Mouse (Mus musculus): ENCODE measurements around the gene Pef1. TPM values are rescaled to one million over a fixed set of nuclear protein-coding genes. Genes with fewer than 3 reads are reported as not detected.

Pef1 gene
- polyA plus RNA-seq, 1 experiment, result 41.4 TPM

- TF ChIP-seq POLR2A (IDR thresholded peaks at IDR 0.05; ENCODE audit: borderline replicate concordance, low read depth, low read length), result no peak
- no peak for TF ChIP-seq CTCF (IDR thresholded peaks at IDR 0.05; ENCODE audit: low read depth, low read length)
- no peak overlapping the region for H3K4me3 ChIP-seq (ENCODE audit: insufficient read depth, low read length)
- no peak overlapping the region for H3K27ac ChIP-seq (ENCODE audit: insufficient read depth, low read depth, low read length)
- H3K4me1 ChIP-seq (ENCODE audit: control insufficient read depth, insufficient read depth, low read length), result no peaks in the 10 kb centered on the region
Measured at GRCm38 (mm10) chr4:130085246-130085820, 17.0 kb upstream of the Pef1 start.

GRCm38 (mm10) chr4:130087293-130087692 lies 15.1 kb upstream of the Pef1 start:
- TF ChIP-seq POLR2A (IDR thresholded peaks at IDR 0.05; ENCODE audit: borderline replicate concordance, low read depth, low read length), result no peak
- peak; percentile 77 for TF ChIP-seq CTCF (IDR thresholded peaks at IDR 0.05; ENCODE audit: low read depth, low read length)
- no peak overlapping the region for H3K4me3 ChIP-seq (ENCODE audit: insufficient read depth, low read length)
- H3K27ac ChIP-seq (ENCODE audit: insufficient read depth, low read depth, low read length), result no peak overlapping the region
- H3K4me1 ChIP-seq (ENCODE audit: control insufficient read depth, insufficient read depth, low read length), result no peaks in the 10 kb centered on the region

GRCm38 (mm10) chr4:130095137-130095536 lies 7.2 kb upstream of the Pef1 start:
- no peaks in the 10 kb centered on the region for H3K4me1 ChIP-seq (ENCODE audit: control insufficient read depth, insufficient read depth, low read length)
- no peak overlapping the region for H3K4me3 ChIP-seq (ENCODE audit: insufficient read depth, low read length)
- H3K27ac ChIP-seq (ENCODE audit: insufficient read depth, low read depth, low read length), result no peak overlapping the region
- TF ChIP-seq POLR2A (IDR thresholded peaks at IDR 0.05; ENCODE audit: borderline replicate concordance, low read depth, low read length), result no peak
- TF ChIP-seq CTCF (IDR thresholded peaks at IDR 0.05; ENCODE audit: low read depth, low read length), result no peak

GRCm38 (mm10) chr4:130101183-130101582 lies 1.2 kb upstream of the Pef1 start:
- no peak for TF ChIP-seq CTCF (IDR thresholded peaks at IDR 0.05; ENCODE audit: low read depth, low read length)
- TF ChIP-seq POLR2A (IDR thresholded peaks at IDR 0.05; ENCODE audit: borderline replicate concordance, low read depth, low read length), result no peak
- H3K27ac ChIP-seq (ENCODE audit: insufficient read depth, low read depth, low read length), result no peak overlapping the region
- no peak overlapping the region for H3K4me3 ChIP-seq (ENCODE audit: insufficient read depth, low read length)
- H3K4me1 ChIP-seq (ENCODE audit: control insufficient read depth, insufficient read depth, low read length), result peaks cover 7% of the 10 kb centered on the region; the same call in 1 of the 2 replicates

GRCm38 (mm10) chr4:130103632-130104031 lies 1.3 kb downstream of the Pef1 start:
- H3K27ac ChIP-seq (ENCODE audit: insufficient read depth, low read depth, low read length), result no peak overlapping the region
- peaks cover 10% of the 10 kb centered on the region for H3K4me1 ChIP-seq (ENCODE audit: control insufficient read depth, insufficient read depth, low read length)
- H3K4me3 ChIP-seq (ENCODE audit: insufficient read depth, low read length), result no peak overlapping the region
- TF ChIP-seq POLR2A (IDR thresholded peaks at IDR 0.05; ENCODE audit: borderline replicate concordance, low read depth, low read length), result no peak
- 0 out of 2 replicates have a peak, but pooled peaks have one; percentile 15 for TF ChIP-seq CTCF (IDR thresholded peaks at IDR 0.05; ENCODE audit: low read depth, low read length)

- Histone ChIP-seq H3K4me3 (ENCODE audit: insufficient read depth, low read length) (no peak overlapping the region), H3K4me1 (ENCODE audit: control insufficient read depth, insufficient read depth, low read length) (peaks cover 18% of the 10 kb centered on the region), H3K27ac (ENCODE audit: insufficient read depth, low read depth, low read length) (no peak overlapping the region)
- no peak for TF ChIP-seq CTCF (IDR thresholded peaks at IDR 0.05; ENCODE audit: low read depth, low read length)
- no peak for TF ChIP-seq POLR2A (IDR thresholded peaks at IDR 0.05; ENCODE audit: borderline replicate concordance, low read depth, low read length)
Measured at GRCm38 (mm10) chr4:130104584-130104983, 2.2 kb downstream of the Pef1 start.

GRCm38 (mm10) chr4:130107065-130107443 lies 4.7 kb downstream of the Pef1 start:
- Histone ChIP-seq H3K4me3 (ENCODE audit: insufficient read depth, low read length) (peak overlapping the region; percentile 80), H3K27ac (ENCODE audit: insufficient read depth, low read depth, low read length) (peak overlapping the region; percentile 33), H3K4me1 (ENCODE audit: control insufficient read depth, insufficient read depth, low read length) (peaks cover 33% of the 10 kb centered on the region)
- TF ChIP-seq POLR2A (IDR thresholded peaks at IDR 0.05; ENCODE audit: borderline replicate concordance, low read depth, low read length) (no peak), CTCF (IDR thresholded peaks at IDR 0.05; ENCODE audit: low read depth, low read length) (no peak)

GRCm38 (mm10) chr4:130107444-130108131 lies 5.2 kb downstream of the Pef1 start:
- H3K4me3 ChIP-seq (ENCODE audit: insufficient read depth, low read length), result peak overlapping the region; percentile 80
- H3K27ac ChIP-seq (ENCODE audit: insufficient read depth, low read depth, low read length), result peak overlapping the region; percentile 33
- TF ChIP-seq POLR2A (IDR thresholded peaks at IDR 0.05; ENCODE audit: borderline replicate concordance, low read depth, low read length), result no peak; the same call in 1 of the 2 replicates
- TF ChIP-seq CTCF (IDR thresholded peaks at IDR 0.05; ENCODE audit: low read depth, low read length), result no peak
- H3K4me1 ChIP-seq (ENCODE audit: control insufficient read depth, insufficient read depth, low read length), result peaks cover 33% of the 10 kb centered on the region

- Histone ChIP-seq H3K4me3 (ENCODE audit: insufficient read depth, low read length) (peak overlapping the region; percentile 14; the same call in 1 of the 2 replicates), H3K27ac (ENCODE audit: insufficient read depth, low read depth, low read length) (no peak overlapping the region)
- TF ChIP-seq CTCF (IDR thresholded peaks at IDR 0.05; ENCODE audit: low read depth, low read length), result no peak
- no peak for TF ChIP-seq POLR2A (IDR thresholded peaks at IDR 0.05; ENCODE audit: borderline replicate concordance, low read depth, low read length)
Measured at GRCm38 (mm10) chr4:130108929-130109328, 6.6 kb downstream of the Pef1 start.

GRCm38 (mm10) chr4:130109666-130110065 lies 7.3 kb downstream of the Pef1 start:
- Histone ChIP-seq H3K4me3 (ENCODE audit: insufficient read depth, low read length) (no peak overlapping the region), H3K4me1 (ENCODE audit: control insufficient read depth, insufficient read depth, low read length) (peaks cover 40% of the 10 kb centered on the region), H3K27ac (ENCODE audit: insufficient read depth, low read depth, low read length) (no peak overlapping the region)
- TF ChIP-seq CTCF (IDR thresholded peaks at IDR 0.05; ENCODE audit: low read depth, low read length), result no peak
- TF ChIP-seq POLR2A (IDR thresholded peaks at IDR 0.05; ENCODE audit: borderline replicate concordance, low read depth, low read length), result no peak

More at GRCm38 (mm10) chr4:130108929-130109328, 6.6 kb downstream of the Pef1 start:
- H3K4me1 ChIP-seq (ENCODE audit: control insufficient read depth, insufficient read depth, low read length), result peaks cover 40% of the 10 kb centered on the region

Data from bone marrow macrophage, adult 2 months (primary cell).